Mouse (Mus musculus) gastrocnemius, adult 2 months (tissue): Measurements from ENCODE around the gene Ankrd23. TPM values are rescaled to one million over a fixed set of nuclear protein-coding genes. Genes with fewer than 3 reads are reported as not detected.

ENCODE experiments used
- DNase-seq: peaks from one replicate; pipeline ENCODE4 v3.0.0; 2022
- H3K27ac ChIP-seq: fragments of 200-600 bp; 2 replicates; pipeline ENCODE4 v1.8.1; 2022; ENCODE audit warnings: mild to moderate bottlenecking
- H3K4me3 ChIP-seq: fragments of 200-600 bp; 2 replicates; pipeline ENCODE4 v1.8.1; 2022; ENCODE audit warnings: mild to moderate bottlenecking, moderate library complexity
- CTCF ChIP-seq: fragments of 200-600 bp; IDR thresholded peaks from 2 replicates; pipeline ENCODE4 v1.8.1; 2022; ENCODE audit warnings: antibody characterized with exemption, mild to moderate bottlenecking, moderate library complexity
- intact Hi-C: fragments of 180-260 bp; cut with DNase I; formaldehyde crosslinking; loops from one replicate; pipeline ENCODE4 v1.15.1; 2025
- total RNA-seq, 2 experiments: library from RNA; stranded (reverse); gene quantifications; 2 replicates each; pipeline ENCODE4 v1.2.3; 2021

The Ankrd23 gene
- total RNA-seq, 2 experiments from 2014 or later: 1,971 to 4,216 TPM

DNA sequence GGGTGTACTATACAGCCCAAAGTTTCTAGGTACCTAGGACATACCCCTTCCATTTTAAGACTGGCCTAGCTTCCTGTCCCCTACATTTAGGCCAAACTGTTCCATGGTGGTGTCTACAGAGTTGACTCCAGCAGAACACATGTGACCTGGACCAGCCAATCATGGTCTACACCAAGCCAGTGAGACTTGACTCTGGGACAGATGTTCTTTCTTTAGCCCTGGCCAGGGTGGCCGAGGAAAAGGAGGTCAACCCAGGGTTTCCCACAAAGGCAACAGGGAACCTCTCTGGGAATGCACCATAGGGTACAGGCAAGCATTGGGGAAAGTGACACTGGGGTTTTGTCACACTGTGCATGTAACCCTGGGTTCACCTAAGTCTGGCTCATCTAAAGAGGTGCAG lies 36.0 kb upstream of the Ankrd23 start:
- peak overlapping the region; percentile 17; the same call in 1 of the 2 replicates for H3K4me3 ChIP-seq
- peak overlapping the region; percentile 82 for H3K27ac ChIP-seq
- TF ChIP-seq CTCF: no peak
- peak; percentile 82 for DNase-seq
- intact Hi-C loops: no loop called here

DNA sequence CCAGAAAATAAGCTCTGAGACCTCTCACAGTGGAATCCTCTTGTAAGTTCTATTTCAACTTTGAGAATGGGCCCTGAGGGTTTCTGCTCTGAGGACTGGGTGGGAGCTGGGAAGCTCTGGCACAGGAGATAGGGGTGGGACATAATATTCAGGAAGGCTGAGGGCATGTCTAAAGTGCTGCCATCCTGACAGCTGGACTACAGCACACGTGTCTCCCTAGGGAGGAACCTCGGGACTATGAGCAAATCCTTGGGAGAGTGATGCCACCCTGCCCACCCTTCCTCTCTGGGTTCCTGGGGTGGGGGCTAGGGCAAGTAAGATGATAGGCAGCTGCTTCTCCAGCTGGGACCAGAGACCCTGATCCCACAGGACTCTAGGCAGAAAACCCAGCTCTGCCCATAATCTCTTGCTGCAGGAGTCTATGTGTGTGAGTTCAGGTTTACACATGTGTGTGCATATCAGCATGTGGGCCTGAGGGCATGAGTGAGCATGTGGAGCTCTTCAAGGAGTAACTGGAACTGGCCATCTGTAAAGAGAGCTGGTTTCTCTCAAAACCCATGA lies 35.5 kb upstream of the Ankrd23 start:
- no peak for TF ChIP-seq CTCF
- intact Hi-C loops: no loop called here
- peak overlapping the region; percentile 82 for H3K27ac ChIP-seq
- H3K4me3 ChIP-seq: no peak overlapping the region
- no peak for DNase-seq

DNA sequence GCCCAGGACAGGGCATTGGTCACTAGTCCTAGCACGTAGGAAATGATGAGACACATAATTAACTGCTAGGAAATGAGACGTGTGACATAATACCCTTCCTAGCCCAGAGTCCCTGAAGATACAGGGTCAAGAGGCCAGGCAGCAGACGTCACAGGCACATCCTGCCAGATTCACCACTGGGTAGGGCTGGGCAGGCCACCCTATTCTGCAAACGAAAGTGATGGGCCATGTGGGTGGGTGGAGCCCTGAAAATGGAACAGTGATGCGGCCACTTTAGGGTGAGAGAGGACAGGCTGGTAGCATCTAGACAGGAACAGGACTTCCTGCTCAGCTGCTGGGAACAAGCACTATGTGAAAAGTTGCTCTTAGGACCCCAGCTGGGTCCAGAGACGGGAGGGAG lies 34.9 kb upstream of the Ankrd23 start:
- intact Hi-C loops: no loop called here
- DNase-seq: peak; percentile 83
- Histone ChIP-seq H3K4me3 (no peak overlapping the region), H3K27ac (peak overlapping the region; percentile 82)
- TF ChIP-seq CTCF: no peak

DNA sequence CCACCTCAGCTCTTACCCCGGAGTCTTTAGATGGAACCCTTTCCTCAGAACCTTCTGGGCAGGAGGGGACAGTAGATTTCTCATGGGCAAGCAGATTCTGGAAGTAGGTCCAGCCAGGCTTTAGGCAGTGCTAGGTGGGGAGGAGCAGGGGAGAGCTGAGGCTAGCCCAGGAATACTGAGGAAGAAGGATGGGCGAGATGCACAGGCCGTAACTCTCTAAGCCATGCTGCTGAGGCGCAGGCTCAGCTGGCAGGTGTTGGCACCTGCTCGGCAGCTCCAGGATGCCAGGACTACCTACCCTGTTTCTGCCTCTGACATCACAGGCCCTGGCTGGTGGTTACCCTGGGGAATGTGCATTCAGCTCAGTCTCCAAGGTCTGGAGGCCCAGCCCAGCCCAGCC lies 33.6 kb upstream of the Ankrd23 start:
- DNase-seq: no peak
- peak overlapping the region; percentile 82 for H3K27ac ChIP-seq

DNA sequence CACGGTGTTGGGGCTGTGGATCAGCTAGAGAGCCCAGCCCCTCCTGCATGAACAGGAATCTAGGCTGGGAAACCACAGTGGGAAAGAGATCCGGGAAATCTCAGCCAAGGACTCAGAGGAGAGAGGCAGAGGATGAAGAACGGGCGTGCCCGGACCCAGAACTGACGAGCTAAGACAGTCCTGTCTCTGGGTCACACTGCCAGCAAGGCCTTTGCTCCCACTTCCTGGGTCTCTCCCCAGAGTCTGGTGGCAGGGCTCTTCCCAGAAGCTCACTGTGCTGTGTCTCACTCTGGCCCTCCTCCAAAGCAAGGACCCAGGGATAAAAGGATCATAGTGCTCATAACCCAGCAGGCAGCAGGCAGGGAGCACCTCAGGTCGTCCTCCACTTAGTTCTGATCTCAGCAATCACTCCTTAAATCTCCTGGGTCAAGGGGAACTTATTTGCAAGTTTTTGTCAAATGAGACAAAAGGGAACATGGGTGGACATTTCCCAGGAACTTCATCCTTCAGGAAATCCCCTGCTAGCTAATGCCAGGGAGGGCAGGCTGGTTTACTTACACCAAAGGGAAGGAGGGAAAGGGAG lies 33.1 kb upstream of the Ankrd23 start:
- intact Hi-C loops: no loop called here
- 0 out of 2 replicates have a peak overlapping the region, but pooled peaks have one; percentile 4 for H3K4me3 ChIP-seq
- peak overlapping the region; percentile 82 for H3K27ac ChIP-seq
- no peak for DNase-seq
- no peak for TF ChIP-seq CTCF

More for the DNA sequence above, 33.6 kb upstream of the Ankrd23 start:
- intact Hi-C loops: no loop called here
- no peak for TF ChIP-seq CTCF
- H3K4me3 ChIP-seq: no peak overlapping the region

DNA sequence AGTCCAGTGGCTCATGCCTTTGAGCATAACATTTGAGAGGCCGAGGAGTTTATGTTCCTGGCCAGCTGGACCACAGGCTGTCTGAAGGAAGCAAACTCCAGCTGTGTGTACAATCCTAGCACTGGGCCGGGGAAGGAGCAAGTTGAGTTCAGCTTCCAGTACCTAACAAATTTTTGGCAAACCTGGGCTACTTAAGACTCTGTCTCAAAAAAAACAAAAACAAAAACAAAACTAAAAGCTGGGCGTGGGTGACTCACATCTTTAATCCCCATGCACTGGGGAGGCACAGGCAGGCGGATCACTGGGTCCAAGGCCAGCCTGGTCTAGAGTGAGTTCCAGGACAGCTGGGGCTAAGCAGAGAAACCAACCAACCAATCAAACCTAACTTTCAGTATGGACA lies 32.1 kb upstream of the Ankrd23 start:
- no peak for TF ChIP-seq CTCF
- intact Hi-C loops: no loop called here
- Histone ChIP-seq H3K4me3 (peak overlapping the region; percentile 40), H3K27ac (peak overlapping the region; percentile 82)
- peak; percentile 65 for DNase-seq

DNA sequence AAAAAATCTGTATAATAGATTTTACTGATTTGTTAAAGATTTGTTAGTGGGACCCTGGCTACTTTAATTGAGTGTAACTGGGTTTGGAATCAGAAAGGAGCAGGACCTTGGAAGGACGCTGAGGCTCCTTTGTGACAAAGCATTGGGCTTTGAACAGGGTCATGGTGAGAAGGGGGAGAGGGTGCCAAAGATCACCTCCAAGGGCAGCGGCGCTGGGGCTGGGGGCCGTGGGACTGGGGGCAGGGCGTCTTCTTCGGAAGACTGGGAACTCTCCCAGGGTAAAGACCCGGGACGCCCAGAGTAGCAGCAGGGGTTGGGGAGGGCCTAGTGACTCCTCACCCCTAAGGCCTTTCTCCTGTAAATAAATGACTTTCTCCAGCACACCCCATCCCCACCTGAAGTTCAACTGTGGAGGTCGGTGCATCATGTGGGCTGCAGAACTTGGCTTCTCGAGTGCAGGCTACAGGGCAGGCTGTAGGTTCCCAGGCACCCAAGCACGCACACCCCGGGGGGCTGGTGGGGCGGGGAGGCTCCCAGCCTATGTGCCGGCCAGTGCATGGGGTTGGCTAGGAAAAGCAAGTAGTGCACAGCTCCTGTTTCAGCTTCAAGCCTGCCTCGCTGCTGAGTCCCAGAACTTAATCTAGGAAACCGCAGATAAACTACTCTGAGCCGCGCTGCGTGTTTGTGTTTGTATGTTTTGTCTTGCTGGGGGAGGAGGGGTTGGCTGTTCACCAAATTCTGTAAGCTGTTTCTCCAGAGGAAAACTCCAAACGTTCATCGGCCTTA lies 31.3 kb upstream of the Ankrd23 start:
- Histone ChIP-seq H3K4me3 (peak overlapping the region; percentile 40), H3K27ac (peak overlapping the region; percentile 82)

DNA sequence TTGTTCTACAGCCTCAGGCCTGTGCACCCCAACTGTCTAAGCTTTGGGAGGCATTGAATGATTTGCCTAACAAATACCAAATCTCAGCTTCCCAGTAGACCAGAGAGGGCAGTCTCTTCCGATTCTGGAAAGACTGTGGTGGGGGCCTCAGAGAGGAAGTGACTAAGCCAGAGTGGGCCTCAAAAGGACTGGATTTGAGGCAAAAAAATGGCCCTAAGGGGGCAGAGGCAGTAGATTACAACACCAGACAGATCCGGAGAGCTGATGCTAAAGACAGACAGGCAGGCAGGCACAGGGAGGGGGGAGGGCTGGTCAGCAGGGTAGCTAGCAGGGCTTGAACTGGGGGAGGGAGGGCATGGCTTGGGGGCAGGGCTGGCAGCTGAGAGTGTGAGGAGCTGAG lies 29.7 kb upstream of the Ankrd23 start:
- intact Hi-C loops: no loop called here
- no peak for DNase-seq
- no peak for TF ChIP-seq CTCF
- no peak overlapping the region for H3K4me3 ChIP-seq
- peak overlapping the region; percentile 17 for H3K27ac ChIP-seq

More for the DNA sequence above, 31.3 kb upstream of the Ankrd23 start:
- no peak for DNase-seq
- TF ChIP-seq CTCF: no peak
- intact Hi-C loops: no loop called here

DNA sequence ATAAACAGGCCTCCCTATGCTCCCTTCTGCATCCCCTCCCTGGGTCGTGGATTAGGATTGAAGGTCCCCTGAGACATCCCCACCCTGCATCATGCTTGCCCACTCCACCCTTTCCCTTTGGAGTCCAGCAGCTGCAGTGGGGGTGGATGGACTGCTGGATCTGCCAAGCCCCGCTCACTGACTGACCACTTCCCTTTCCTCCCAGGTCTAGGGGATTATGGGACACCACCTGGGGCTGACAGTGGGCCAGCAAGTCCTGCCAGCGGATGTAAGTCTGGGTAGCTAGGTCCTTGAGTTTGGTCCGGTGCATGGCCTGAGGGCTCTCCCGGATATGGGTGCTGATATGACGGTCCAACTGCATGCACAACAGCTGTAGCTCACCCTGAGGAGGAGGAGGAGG lies 27.4 kb upstream of the Ankrd23 start:
- H3K4me3 ChIP-seq: no peak overlapping the region
- H3K27ac ChIP-seq: peak overlapping the region; percentile 97
- intact Hi-C loops: no loop called here
- no peak for TF ChIP-seq CTCF
- peak; percentile 73 for DNase-seq

DNA sequence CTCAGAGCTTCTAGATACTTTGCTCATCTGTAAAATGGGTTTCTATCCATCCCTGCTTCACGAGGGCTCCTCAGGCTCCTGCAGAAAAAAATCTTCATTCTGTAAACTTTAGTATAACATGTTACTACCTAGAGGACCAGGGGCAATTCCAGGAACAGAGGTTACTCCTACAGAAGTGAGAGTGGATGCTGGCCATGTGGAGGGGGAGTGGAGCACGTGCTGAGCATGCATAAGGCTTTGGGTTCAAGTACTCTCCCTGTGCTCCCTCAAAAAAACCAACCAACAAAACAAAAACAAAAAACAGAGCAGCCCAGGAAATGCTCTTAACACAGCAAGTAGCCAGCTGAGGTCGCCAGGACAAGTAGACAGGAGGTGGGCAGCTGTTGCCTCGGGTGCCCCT lies 26.9 kb upstream of the Ankrd23 start:
- H3K4me3 ChIP-seq: no peak overlapping the region
- H3K27ac ChIP-seq: peak overlapping the region; percentile 97
- DNase-seq: no peak
- intact Hi-C loops: no loop called here
- TF ChIP-seq CTCF: no peak

DNA sequence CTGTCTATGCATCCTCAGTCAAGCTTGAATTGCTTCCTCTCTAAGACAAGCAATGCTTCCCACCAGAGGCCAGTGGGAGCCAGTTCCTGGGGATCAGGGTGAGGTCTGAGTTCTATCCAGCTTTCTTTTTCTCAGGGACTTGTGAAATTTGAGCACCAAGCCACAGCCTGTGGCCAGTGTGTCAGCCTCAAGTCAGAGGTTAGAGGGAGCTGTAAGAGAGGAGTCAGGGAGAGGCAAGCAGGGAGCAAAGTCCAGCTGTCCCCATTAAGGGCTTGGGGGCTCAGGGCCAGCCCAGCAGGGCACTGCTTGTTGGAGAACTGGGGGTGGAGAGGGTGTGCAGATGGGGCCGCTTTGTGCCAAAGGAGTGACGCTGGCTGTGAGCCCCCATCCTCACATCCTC lies 26.5 kb upstream of the Ankrd23 start:
- peak; percentile 10; the same call in 1 of the 2 replicates for TF ChIP-seq CTCF
- H3K27ac ChIP-seq: peak overlapping the region; percentile 97
- intact Hi-C loops: no loop called here
- H3K4me3 ChIP-seq: no peak overlapping the region
- peak; percentile 63 for DNase-seq

DNA sequence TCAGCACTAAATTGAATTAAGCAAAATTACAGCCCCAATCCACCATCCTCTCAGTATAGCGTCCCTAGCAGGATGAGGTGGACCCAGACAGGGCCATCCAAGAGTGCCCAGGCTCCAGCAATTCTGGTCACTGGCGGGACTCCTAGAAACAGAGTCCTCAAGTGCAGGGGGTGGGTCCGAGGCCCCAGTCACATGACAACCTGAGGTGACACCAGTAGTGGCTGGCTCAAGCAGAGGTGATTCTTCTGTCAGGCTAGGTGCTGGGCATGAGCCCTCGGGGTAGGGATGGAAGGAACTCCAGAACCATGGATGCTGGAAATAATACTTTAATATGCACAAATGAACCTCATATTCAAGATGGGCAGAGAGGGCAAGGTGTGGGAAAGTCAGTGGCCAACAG lies 25.7 kb upstream of the Ankrd23 start:
- Histone ChIP-seq H3K4me3 (no peak overlapping the region), H3K27ac (peak overlapping the region; percentile 97)
- TF ChIP-seq CTCF: no peak
- intact Hi-C loops: no loop called here
- no peak for DNase-seq

DNA sequence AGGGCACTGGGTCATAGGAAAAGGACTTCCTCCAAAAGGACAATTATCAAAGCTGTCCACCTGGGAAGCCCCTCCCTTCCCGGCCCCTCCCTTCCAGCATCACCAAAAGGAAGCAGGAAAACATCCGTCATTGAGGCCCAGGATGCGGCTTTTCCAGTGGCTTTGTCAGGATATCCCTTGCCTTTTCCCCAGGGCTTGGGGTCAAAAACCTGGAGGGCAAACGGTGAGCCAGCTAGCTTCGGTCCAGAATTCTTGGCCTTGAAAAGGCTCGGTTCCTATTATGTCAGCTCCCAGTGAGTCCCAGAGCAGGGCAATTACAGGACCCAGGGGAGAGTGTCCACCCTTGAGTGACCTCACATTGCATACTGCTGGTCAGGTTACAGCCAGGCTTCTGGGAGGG lies 24.2 kb upstream of the Ankrd23 start:
- TF ChIP-seq CTCF: no peak
- peak; percentile 52 for DNase-seq
- H3K27ac ChIP-seq: peak overlapping the region; percentile 97
- H3K4me3 ChIP-seq: no peak overlapping the region
- intact Hi-C loops: no loop called here
